Mouse (Mus musculus): ENCODE data around the gene Elp4. TPM values are rescaled to one million over a fixed set of nuclear protein-coding genes. Genes with fewer than 3 reads are reported as not detected.

Elp4 gene
- polyA plus RNA-seq, 1 experiment from 2014 or later, result 46.2 TPM

GRCm38 (mm10) chr2:105715409-105716115, 188.8 kb downstream of the Elp4 start:
- H3K27ac ChIP-seq (ENCODE audit: low read length), result peak overlapping the region; percentile 61
- H3K4me2 ChIP-seq (ENCODE audit: low read length), result no peak overlapping the region
- H3K36me3 ChIP-seq (ENCODE audit: control insufficient read depth, insufficient read depth), result no peaks in the 10 kb centered on the region
- H3K4me1 ChIP-seq (replicated peaks; ENCODE audit: control insufficient read depth, insufficient read depth, low read length), result peaks cover 8% of the 10 kb centered on the region
- peak; percentile 65 for ATAC-seq
- no peaks in the 10 kb centered on the region for H3K27me3 ChIP-seq (replicated peaks; ENCODE audit: control insufficient read depth, insufficient read depth, low read length)
- 24% methylated on average over 8 of the region's 8 CpGs for WGBS
- no peaks in the 10 kb centered on the region for H3K9me3 ChIP-seq (ENCODE audit: control insufficient read depth, low read length)
- no peak overlapping the region for H3K9ac ChIP-seq (replicated peaks; ENCODE audit: low read depth, low read length)
- no peak overlapping the region for H3K4me3 ChIP-seq (replicated peaks; ENCODE audit: low read length)

GRCm38 (mm10) chr2:105710511-105710910, 193.9 kb downstream of the Elp4 start:
- H3K9me3 ChIP-seq (ENCODE audit: control insufficient read depth, low read length), result no peaks in the 10 kb centered on the region
- 85% methylated on average over 3 of the region's 3 CpGs for WGBS
- H3K27ac ChIP-seq (ENCODE audit: low read length), result no peak overlapping the region
- no peak overlapping the region for H3K9ac ChIP-seq (replicated peaks; ENCODE audit: low read depth, low read length)
- H3K4me1 ChIP-seq (replicated peaks; ENCODE audit: control insufficient read depth, insufficient read depth, low read length), result no peaks in the 10 kb centered on the region; the same call in none of the 2 replicates
- no peak overlapping the region for H3K4me2 ChIP-seq (ENCODE audit: low read length)
- no peak for ATAC-seq
- no peak overlapping the region for H3K4me3 ChIP-seq (replicated peaks; ENCODE audit: low read length)
- H3K36me3 ChIP-seq (ENCODE audit: control insufficient read depth, insufficient read depth), result no peaks in the 10 kb centered on the region
- no peaks in the 10 kb centered on the region for H3K27me3 ChIP-seq (replicated peaks; ENCODE audit: control insufficient read depth, insufficient read depth, low read length)

GRCm38 (mm10) chr2:105709126-105709525, 195.2 kb downstream of the Elp4 start:
- H3K27me3 ChIP-seq (replicated peaks; ENCODE audit: control insufficient read depth, insufficient read depth, low read length), result no peaks in the 10 kb centered on the region
- H3K9ac ChIP-seq (replicated peaks; ENCODE audit: low read depth, low read length), result no peak overlapping the region
- no peak overlapping the region for H3K27ac ChIP-seq (ENCODE audit: low read length)
- H3K4me3 ChIP-seq (replicated peaks; ENCODE audit: low read length), result no peak overlapping the region
- H3K4me2 ChIP-seq (ENCODE audit: low read length), result no peak overlapping the region
- no peak for ATAC-seq
- no peaks in the 10 kb centered on the region for H3K9me3 ChIP-seq (ENCODE audit: control insufficient read depth, low read length)
- H3K4me1 ChIP-seq (replicated peaks; ENCODE audit: control insufficient read depth, insufficient read depth, low read length), result no peaks in the 10 kb centered on the region; the same call in 1 of the 2 replicates
- WGBS, result 71% methylated on average over 3 of the region's 3 CpGs
- no peaks in the 10 kb centered on the region for H3K36me3 ChIP-seq (ENCODE audit: control insufficient read depth, insufficient read depth)

GRCm38 (mm10) chr2:105705320-105705719, 199.0 kb downstream of the Elp4 start:
- WGBS, result 10% methylated on average over 2 of the region's 2 CpGs
- no peak overlapping the region for H3K4me2 ChIP-seq (ENCODE audit: low read length)
- no peaks in the 10 kb centered on the region; the same call in 1 of the 2 replicates for H3K4me1 ChIP-seq (replicated peaks; ENCODE audit: control insufficient read depth, insufficient read depth, low read length)
- no peaks in the 10 kb centered on the region for H3K9me3 ChIP-seq (ENCODE audit: control insufficient read depth, low read length)
- H3K4me3 ChIP-seq (replicated peaks; ENCODE audit: low read length), result no peak overlapping the region
- H3K9ac ChIP-seq (replicated peaks; ENCODE audit: low read depth, low read length), result no peak overlapping the region
- no peak for ATAC-seq
- no peaks in the 10 kb centered on the region for H3K27me3 ChIP-seq (replicated peaks; ENCODE audit: control insufficient read depth, insufficient read depth, low read length)
- H3K27ac ChIP-seq (ENCODE audit: low read length), result no peak overlapping the region
- no peaks in the 10 kb centered on the region for H3K36me3 ChIP-seq (ENCODE audit: control insufficient read depth, insufficient read depth)

- H3K4me3 ChIP-seq (replicated peaks; ENCODE audit: low read length), result no peak overlapping the region
- no peaks in the 10 kb centered on the region for H3K36me3 ChIP-seq (ENCODE audit: control insufficient read depth, insufficient read depth)
- no peaks in the 10 kb centered on the region for H3K9me3 ChIP-seq (ENCODE audit: control insufficient read depth, low read length)
- no peak overlapping the region for H3K9ac ChIP-seq (replicated peaks; ENCODE audit: low read depth, low read length)
- 57% methylated on average over 10 of the region's 10 CpGs for WGBS
- no peak for ATAC-seq
- H3K4me2 ChIP-seq (ENCODE audit: low read length), result no peak overlapping the region
- H3K27me3 ChIP-seq (replicated peaks; ENCODE audit: control insufficient read depth, insufficient read depth, low read length), result no peaks in the 10 kb centered on the region
- no peak overlapping the region for H3K27ac ChIP-seq (ENCODE audit: low read length)
- no peaks in the 10 kb centered on the region for H3K4me1 ChIP-seq (replicated peaks; ENCODE audit: control insufficient read depth, insufficient read depth, low read length)
Measured at GRCm38 (mm10) chr2:105702586-105702985, 201.8 kb downstream of the Elp4 start.

- H3K36me3 ChIP-seq (ENCODE audit: control insufficient read depth, insufficient read depth), result no peaks in the 10 kb centered on the region
- no peak overlapping the region for H3K9ac ChIP-seq (replicated peaks; ENCODE audit: low read depth, low read length)
- H3K27ac ChIP-seq (ENCODE audit: low read length), result no peak overlapping the region
- ATAC-seq, result no peak
- H3K4me2 ChIP-seq (ENCODE audit: low read length), result no peak overlapping the region
- H3K27me3 ChIP-seq (replicated peaks; ENCODE audit: control insufficient read depth, insufficient read depth, low read length), result no peaks in the 10 kb centered on the region
- 59% methylated on average over 4 of the region's 4 CpGs for WGBS
- H3K4me1 ChIP-seq (replicated peaks; ENCODE audit: control insufficient read depth, insufficient read depth, low read length), result no peaks in the 10 kb centered on the region
- H3K9me3 ChIP-seq (ENCODE audit: control insufficient read depth, low read length), result no peaks in the 10 kb centered on the region
- H3K4me3 ChIP-seq (replicated peaks; ENCODE audit: low read length), result no peak overlapping the region
Measured at GRCm38 (mm10) chr2:105701781-105702180, 202.6 kb downstream of the Elp4 start.

- H3K4me1 ChIP-seq (replicated peaks; ENCODE audit: control insufficient read depth, insufficient read depth, low read length), result no peaks in the 10 kb centered on the region
- H3K9me3 ChIP-seq (ENCODE audit: control insufficient read depth, low read length), result no peaks in the 10 kb centered on the region
- no peaks in the 10 kb centered on the region for H3K27me3 ChIP-seq (replicated peaks; ENCODE audit: control insufficient read depth, insufficient read depth, low read length)
- 64% methylated on average over 2 of the region's 2 CpGs for WGBS
- H3K36me3 ChIP-seq (ENCODE audit: control insufficient read depth, insufficient read depth), result no peaks in the 10 kb centered on the region
- no peak overlapping the region for H3K27ac ChIP-seq (ENCODE audit: low read length)
- no peak overlapping the region for H3K4me3 ChIP-seq (replicated peaks; ENCODE audit: low read length)
- H3K9ac ChIP-seq (replicated peaks; ENCODE audit: low read depth, low read length), result no peak overlapping the region
- ATAC-seq, result peak; percentile 18; the same call in 1 of the 2 replicates
- no peak overlapping the region for H3K4me2 ChIP-seq (ENCODE audit: low read length)
Measured at GRCm38 (mm10) chr2:105698631-105699030, 205.7 kb downstream of the Elp4 start.

- H3K27me3 ChIP-seq (replicated peaks; ENCODE audit: control insufficient read depth, insufficient read depth, low read length), result peaks cover 5% of the 10 kb centered on the region; the same call in 1 of the 2 replicates
- WGBS, result 44% methylated on average over 5 of the region's 5 CpGs
- ATAC-seq, result no peak
- H3K9me3 ChIP-seq (ENCODE audit: control insufficient read depth, low read length), result no peaks in the 10 kb centered on the region
- no peak overlapping the region for H3K9ac ChIP-seq (replicated peaks; ENCODE audit: low read depth, low read length)
- H3K4me3 ChIP-seq (replicated peaks; ENCODE audit: low read length), result no peak overlapping the region
- H3K36me3 ChIP-seq (ENCODE audit: control insufficient read depth, insufficient read depth), result no peaks in the 10 kb centered on the region
- H3K4me1 ChIP-seq (replicated peaks; ENCODE audit: control insufficient read depth, insufficient read depth, low read length), result no peaks in the 10 kb centered on the region; the same call in 1 of the 2 replicates
- H3K27ac ChIP-seq (ENCODE audit: low read length), result no peak overlapping the region
- no peak overlapping the region for H3K4me2 ChIP-seq (ENCODE audit: low read length)
Measured at GRCm38 (mm10) chr2:105697741-105698140, 206.6 kb downstream of the Elp4 start.

GRCm38 (mm10) chr2:105691296-105691695, 213.1 kb downstream of the Elp4 start:
- ATAC-seq, result no peak
- Histone ChIP-seq H3K36me3 (ENCODE audit: control insufficient read depth, insufficient read depth) (no peaks in the 10 kb centered on the region), H3K4me1 (replicated peaks; ENCODE audit: control insufficient read depth, insufficient read depth, low read length) (peaks cover 48% of the 10 kb centered on the region), H3K4me2 (ENCODE audit: low read length) (peak overlapping the region; percentile 1; the same call in 1 of the 2 replicates), H3K4me3 (replicated peaks; ENCODE audit: low read length) (no peak overlapping the region), H3K27ac (ENCODE audit: low read length) (no peak overlapping the region; the same call in 1 of the 2 replicates), H3K9me3 (ENCODE audit: control insufficient read depth, low read length) (no peaks in the 10 kb centered on the region), H3K27me3 (replicated peaks; ENCODE audit: control insufficient read depth, insufficient read depth, low read length) (peaks cover 11% of the 10 kb centered on the region; the same call in 1 of the 2 replicates), H3K9ac (replicated peaks; ENCODE audit: low read depth, low read length) (no peak overlapping the region)
- WGBS, result 19% methylated on average over 10 of the region's 10 CpGs
